Mouse (Mus musculus) lung, postnatal 4 days (tissue): Measurements from ENCODE around the gene Slc31a1.
A peak's percentile ranks its signal among the peaks of the same experiment; 100 is the strongest.

ENCODE experiments used
- DNase-seq, 2 experiments: peaks; one replicate each; pipeline ENCODE4 v3.0.0; 2021

Gene Slc31a1

DNA sequence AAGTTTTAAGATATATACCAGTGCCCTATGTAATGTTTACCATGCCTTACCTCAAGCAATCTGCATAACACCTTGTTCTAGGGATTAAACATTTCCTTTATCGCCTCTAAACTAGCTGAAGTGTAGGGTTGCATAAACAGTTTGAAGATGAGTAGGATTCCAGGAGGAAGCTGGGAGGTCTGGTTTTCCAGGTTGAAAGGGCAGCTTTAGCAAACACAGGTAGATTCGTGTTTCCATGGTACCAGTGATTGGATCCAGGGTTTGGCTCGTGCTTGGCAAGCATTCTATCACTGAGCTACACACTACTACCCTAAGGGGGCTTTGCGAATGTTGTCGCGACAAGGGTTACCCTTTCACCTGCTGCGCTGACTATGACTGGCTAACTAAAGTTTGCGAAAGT lies 3.8 kb downstream of the Slc31a1 start:
- no peak for DNase-seq

- DNase-seq = no peak
Observed at GRCm38 (mm10) chr4:62366291-62366690, 5.8 kb downstream of the Slc31a1 start.

DNA sequence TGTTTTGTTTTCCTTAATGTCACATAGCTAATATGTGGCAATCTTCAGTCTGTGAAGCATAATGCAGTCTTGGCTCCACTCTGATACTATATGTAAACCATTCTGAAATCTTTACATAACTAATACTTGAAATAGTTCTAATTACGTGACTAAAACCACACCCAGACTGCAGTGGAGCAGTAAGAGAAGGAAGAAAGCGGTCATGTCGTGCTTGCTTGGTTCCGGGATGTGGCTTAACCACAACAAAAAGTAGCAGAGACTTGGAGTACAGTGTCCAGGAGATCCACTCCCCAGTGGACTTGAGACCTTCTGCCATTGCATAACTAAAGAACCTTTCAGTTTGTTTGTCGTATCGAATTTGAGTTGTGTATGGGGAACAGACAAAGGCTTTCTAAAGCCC lies 7.1 kb downstream of the Slc31a1 start:
- DNase-seq = no peak

DNA sequence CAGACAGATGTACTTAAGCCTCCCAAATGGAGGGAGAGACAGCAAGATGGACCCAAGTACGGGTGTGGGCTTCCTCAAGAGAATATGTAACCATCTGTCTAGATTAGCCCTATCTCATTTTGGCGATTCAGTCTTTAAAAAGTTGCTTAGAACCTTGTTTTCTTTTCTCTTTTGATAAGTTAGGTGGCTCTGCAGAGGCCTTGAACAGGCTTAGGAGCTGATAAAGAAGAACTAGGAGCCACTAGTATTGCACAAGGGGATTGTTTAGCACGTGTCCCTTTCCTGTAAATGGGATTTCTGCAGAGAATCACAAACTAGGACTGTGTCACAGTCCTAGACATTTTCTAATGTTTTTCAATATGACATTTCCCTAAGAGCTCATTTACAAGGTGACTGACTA lies 8.6 kb downstream of the Slc31a1 start:
- DNase-seq = no peak

- DNase-seq = no peak
Observed at GRCm38 (mm10) chr4:62372410-62372809, 11.9 kb downstream of the Slc31a1 start.

- DNase-seq = no peak
Observed at GRCm38 (mm10) chr4:62372818-62373520, 12.4 kb downstream of the Slc31a1 start.

GRCm38 (mm10) chr4:62373668-62374067 lies 13.1 kb downstream of the Slc31a1 start:
- no peak for DNase-seq

GRCm38 (mm10) chr4:62374342-62374741 lies 13.8 kb downstream of the Slc31a1 start:
- DNase-seq = no peak

DNA sequence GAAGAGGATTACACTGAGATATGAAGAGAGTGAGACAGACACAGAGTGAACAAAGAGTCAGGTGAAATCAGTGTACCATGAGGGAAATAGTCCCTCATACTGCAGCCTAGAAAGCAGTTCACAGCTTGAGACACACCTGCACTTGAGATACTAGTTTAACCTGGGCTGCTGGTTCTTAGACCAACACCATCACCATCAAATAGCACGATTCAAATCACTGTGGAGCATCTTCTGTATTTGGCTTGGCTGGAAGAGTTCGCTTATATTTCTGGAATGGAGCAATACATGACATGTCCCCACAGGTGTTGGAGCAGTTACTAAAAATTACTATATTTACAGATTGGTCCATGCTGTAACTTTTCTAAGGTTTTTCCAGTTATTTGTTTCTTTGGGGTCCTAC lies 15.6 kb downstream of the Slc31a1 start:
- no peak for DNase-seq

- DNase-seq = no peak
Observed at GRCm38 (mm10) chr4:62379724-62380381, 19.3 kb downstream of the Slc31a1 start.

- DNase-seq = no peak
Observed at GRCm38 (mm10) chr4:62383207-62383606, 22.7 kb downstream of the Slc31a1 start.

GRCm38 (mm10) chr4:62383752-62384151 lies 23.2 kb downstream of the Slc31a1 start:
- no peak for DNase-seq

DNA sequence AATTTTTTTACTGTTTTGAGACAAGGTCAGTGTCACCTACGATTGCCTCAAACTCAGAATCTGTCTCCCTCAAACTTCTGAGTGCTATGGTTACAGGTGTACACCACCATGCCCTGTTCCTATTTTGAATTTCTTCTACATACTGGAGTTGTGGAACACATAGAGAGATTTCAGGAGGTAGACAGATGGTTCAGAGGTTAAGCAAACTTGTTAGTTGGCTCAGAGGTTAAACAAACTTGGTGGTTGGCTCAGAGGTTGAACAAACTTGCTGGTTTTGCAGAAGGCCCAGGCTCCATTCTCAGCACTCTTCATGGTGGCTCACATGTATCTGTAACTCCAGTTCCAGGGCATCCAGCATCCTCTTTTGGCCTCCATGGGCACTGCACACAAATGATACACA lies 23.6 kb downstream of the Slc31a1 start:
- DNase-seq = no peak

GRCm38 (mm10) chr4:62385439-62385838 lies 24.9 kb downstream of the Slc31a1 start:
- DNase-seq = no peak

- no peak for DNase-seq
Observed at GRCm38 (mm10) chr4:62389592-62390512, 29.3 kb downstream of the Slc31a1 start.

GRCm38 (mm10) chr4:62391892-62392291 lies 31.4 kb downstream of the Slc31a1 start:
- DNase-seq = no peak

- no peak for DNase-seq
Observed at GRCm38 (mm10) chr4:62393459-62393858, 32.9 kb downstream of the Slc31a1 start.

DNA sequence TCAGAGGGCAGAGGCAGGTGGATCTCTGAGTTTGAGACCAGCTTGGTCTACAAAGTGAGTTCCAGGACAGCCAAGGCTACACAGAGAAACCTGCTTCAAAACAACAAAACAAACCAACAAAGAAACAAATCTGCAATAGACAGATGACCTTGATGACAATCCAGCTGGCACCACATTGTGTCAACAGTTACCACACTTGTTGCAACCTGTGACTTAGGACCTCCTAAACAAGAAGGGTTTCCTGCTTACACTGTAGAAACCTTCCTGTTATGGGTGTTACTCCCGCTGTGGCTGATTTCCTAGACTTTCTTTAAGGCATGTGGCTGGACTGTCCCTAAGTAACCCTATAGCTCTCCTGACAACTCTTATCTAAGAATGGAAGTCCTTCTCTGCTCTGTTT lies 35.3 kb downstream of the Slc31a1 start:
- no peak for DNase-seq

DNA sequence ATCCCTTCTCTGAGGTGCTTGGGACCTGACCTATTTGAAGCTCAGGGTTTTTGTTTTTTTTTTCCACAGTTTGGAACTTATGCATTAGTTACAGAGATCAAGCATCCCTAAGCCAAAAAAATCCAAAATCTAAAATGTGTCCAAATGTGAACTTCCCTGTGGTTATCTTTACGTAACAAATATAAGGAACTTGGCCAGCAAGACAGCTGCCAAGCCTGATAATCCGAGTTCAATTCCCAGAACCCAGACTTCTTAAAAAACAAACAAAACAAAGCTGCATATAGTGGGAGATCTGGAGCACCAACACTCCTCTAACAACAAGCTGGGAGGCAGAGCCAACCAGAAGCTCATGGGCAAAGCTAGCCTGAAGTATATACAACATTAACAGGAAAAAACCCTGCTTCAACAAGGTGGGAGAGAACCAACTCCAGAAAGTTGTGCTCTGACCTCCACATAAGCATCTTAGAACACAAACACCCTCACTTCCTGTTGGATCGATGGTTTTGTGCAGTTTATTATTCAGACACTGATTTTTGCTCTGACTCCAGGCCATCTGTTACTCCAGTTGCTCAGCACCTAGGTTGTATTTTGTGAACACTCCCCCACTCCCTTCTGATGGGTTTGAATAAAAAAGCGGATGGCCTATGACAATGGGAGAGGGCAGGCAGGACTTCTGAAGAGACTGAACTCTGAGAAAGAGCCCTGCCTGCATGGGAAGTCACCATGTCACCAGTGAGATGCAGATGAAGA lies 37.3 kb downstream of the Slc31a1 start:
- DNase-seq = no peak

DNA sequence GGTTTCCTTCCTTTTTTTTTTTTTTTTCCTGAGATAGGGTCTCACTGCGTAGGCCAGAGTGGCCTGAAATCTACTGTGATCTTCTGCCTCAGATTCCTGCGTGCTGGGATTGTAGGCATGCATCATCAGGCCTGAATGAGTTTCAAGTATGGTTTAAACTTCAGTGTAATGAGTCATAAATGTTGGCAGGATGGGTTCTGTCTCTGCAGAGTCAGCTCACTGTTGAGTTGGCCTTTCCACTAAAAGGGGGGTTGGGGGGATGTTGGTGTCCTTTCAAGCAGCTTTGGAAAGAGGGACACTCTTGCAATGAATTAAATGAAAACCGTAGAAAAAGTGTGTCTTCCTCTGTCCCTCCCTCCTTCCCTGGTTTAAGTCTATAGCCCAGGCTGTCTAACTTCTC lies 38.4 kb downstream of the Slc31a1 start:
- no peak for DNase-seq

GRCm38 (mm10) chr4:62406133-62406532 lies 45.6 kb downstream of the Slc31a1 start:
- DNase-seq = no peak

DNA sequence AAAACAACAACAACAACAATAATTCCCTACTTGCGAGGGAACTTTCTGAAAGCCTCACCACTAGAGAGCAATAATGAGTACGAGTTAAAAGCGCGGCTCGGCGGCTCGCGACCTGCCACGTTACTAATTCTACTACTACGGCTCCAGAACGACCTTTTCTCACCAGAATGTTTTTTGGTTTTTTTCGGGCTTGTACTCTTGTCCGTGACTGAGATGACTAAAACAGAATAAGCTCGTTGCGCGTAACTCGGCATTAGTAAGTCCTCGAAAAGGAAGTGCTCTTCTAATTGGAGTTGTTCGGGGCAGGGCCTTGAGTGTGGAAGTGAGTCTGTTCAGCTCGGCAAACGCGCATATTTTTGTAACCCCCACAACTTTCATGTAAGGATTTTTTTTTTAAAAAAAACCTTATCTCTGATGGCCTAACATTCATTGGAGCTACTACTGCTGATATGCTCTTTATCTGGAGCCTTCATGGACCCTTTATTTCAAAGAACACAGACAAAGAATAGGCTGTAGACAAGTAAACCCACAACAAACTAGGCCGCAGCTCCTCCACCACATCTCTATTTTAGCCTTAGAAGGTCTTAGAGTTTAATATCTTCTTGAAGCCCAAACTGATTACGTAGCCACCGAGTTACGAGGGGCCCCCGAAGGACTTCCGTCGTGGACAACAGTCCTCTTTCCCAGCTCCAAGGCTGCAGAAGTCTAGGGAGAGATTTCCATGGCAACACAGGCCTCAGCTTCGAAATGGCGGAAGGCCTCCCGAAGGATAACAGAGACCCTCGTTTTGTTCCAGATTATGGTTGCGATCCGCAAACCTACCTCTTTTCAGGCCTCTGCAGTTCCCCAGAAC lies 47.4 kb downstream of the Slc31a1 start:
- peak; percentile 63 to 66 for DNase-seq
